Mouse (Mus musculus) right cerebral cortex, postnatal 25 days (tissue): ENCODE data around the gene Spocd1.

ENCODE experiments used
- DNase-seq: peaks from one replicate; pipeline ENCODE4 v3.0.0; 2022

Gene Spocd1

GRCm38 (mm10) chr4:129978227-129978626 is 49.2 kb downstream of the Spocd1 start:
- no peak for DNase-seq

GRCm38 (mm10) chr4:129978930-129979329 is 49.9 kb downstream of the Spocd1 start:
- no peak for DNase-seq

- no peak for DNase-seq
Measured at GRCm38 (mm10) chr4:129981657-129982056, 52.6 kb downstream of the Spocd1 start.

GRCm38 (mm10) chr4:129983046-129983445 is 54.0 kb downstream of the Spocd1 start:
- no peak for DNase-seq

GRCm38 (mm10) chr4:129983764-129984420 is 54.8 kb downstream of the Spocd1 start:
- DNase-seq = peak; percentile 88

- DNase-seq = peak; percentile 53
Measured at GRCm38 (mm10) chr4:129984421-129985061, 55.5 kb downstream of the Spocd1 start, which contains the start of gene Adgrb2. Gene Adgrb2, plus strand, starts transcription at chr4:129984870.

GRCm38 (mm10) chr4:129985161-129985670 is 56.2 kb downstream of the Spocd1 start:
- no peak for DNase-seq

- DNase-seq = peak; percentile 86
Measured at GRCm38 (mm10) chr4:129985671-129986441, 56.8 kb downstream of the Spocd1 start.

GRCm38 (mm10) chr4:129987825-129988504 is 58.9 kb downstream of the Spocd1 start:
- peak; percentile 48 for DNase-seq

- no peak for DNase-seq
Measured at GRCm38 (mm10) chr4:129989925-129990324, 60.9 kb downstream of the Spocd1 start.

- no peak for DNase-seq
Measured at GRCm38 (mm10) chr4:129992720-129993119, 63.7 kb downstream of the Spocd1 start.

- DNase-seq = no peak
Measured at GRCm38 (mm10) chr4:129993213-129993612, 64.2 kb downstream of the Spocd1 start.

GRCm38 (mm10) chr4:129993944-129994695 is 65.1 kb downstream of the Spocd1 start:
- DNase-seq = peak; percentile 52

GRCm38 (mm10) chr4:129994728-129995127 is 65.7 kb downstream of the Spocd1 start:
- no peak for DNase-seq

GRCm38 (mm10) chr4:129995255-129995654 is 66.2 kb downstream of the Spocd1 start:
- no peak for DNase-seq

- no peak for DNase-seq
Measured at GRCm38 (mm10) chr4:129996015-129996414, 67.0 kb downstream of the Spocd1 start.

GRCm38 (mm10) chr4:129998124-129998523 is 69.1 kb downstream of the Spocd1 start:
- DNase-seq = peak; percentile 61

- no peak for DNase-seq
Measured at GRCm38 (mm10) chr4:130001710-130002109, 72.7 kb downstream of the Spocd1 start.

GRCm38 (mm10) chr4:130002157-130002556 is 73.1 kb downstream of the Spocd1 start:
- DNase-seq = peak; percentile 49

- peak; percentile 49 for DNase-seq
Measured at GRCm38 (mm10) chr4:130005593-130005992, 76.5 kb downstream of the Spocd1 start.

- DNase-seq = no peak
Measured at GRCm38 (mm10) chr4:130006533-130006932, 77.5 kb downstream of the Spocd1 start.
